Mouse (Mus musculus) spleen, adult 2 months (tissue): Measurements from ENCODE around the gene Vps72.

ENCODE experiments used
- CTCF ChIP-seq: fragments of 200-500 bp; IDR thresholded peaks from 2 replicates; pipeline ENCODE4 v1.5.1; 2011; ENCODE audit warnings: mild to moderate bottlenecking, inconsistent platforms; ENCODE audit not compliant: insufficient read depth, insufficient read length, insufficient replicate concordance; ENCODE audit errors: extremely low read depth
- POLR2A ChIP-seq: fragments of 200-500 bp; IDR thresholded peaks from 2 replicates; pipeline ENCODE4 v1.6.1; 2011; ENCODE audit warnings: low read depth, low read length, inconsistent platforms

- no peak for TF ChIP-seq POLR2A
- no peak for TF ChIP-seq CTCF
These were observed 50.3 kb downstream of the Vps72 start for GRCm38 (mm10) chr3:95161041-95161551.
